Mouse (Mus musculus) E14TG2a.4 (cell line): ENCODE results near the gene Rps15.
A peak's percentile ranks its signal among the peaks of the same experiment; 100 is the strongest.

Experiments
- H3K27me3 ChIP-seq: 2 replicates; pipeline ENCODE4 v1.6.1; 2014; ENCODE audit warnings: low read length, control low read depth; ENCODE audit not compliant: insufficient read depth
- H3K36me3 ChIP-seq: 2 replicates; pipeline ENCODE4 v1.6.1; 2014; ENCODE audit warnings: low read length, control low read depth; ENCODE audit not compliant: insufficient read depth
- H3K4me1 ChIP-seq: replicated peaks from 2 replicates; pipeline ENCODE4 v1.6.1; 2014; ENCODE audit warnings: low read depth, low read length, control low read depth
- H3K4me3 ChIP-seq: replicated peaks from 2 replicates; pipeline ENCODE4 v1.5.1; 2014; ENCODE audit warnings: mild to moderate bottlenecking, low read length
- H3K9me3 ChIP-seq: 2 replicates; pipeline ENCODE4 v1.6.1; 2014; ENCODE audit warnings: low read length, control low read depth
- CTCF ChIP-seq: conservative IDR thresholded peaks from 2 replicates; pipeline ENCODE4 v1.5.1; 2014; ENCODE audit warnings: low read length
- NANOG ChIP-seq: IDR thresholded peaks from 2 replicates; pipeline ENCODE4 v1.6.1; 2014; ENCODE audit warnings: borderline replicate concordance, low read length, mixed read lengths
- POU5F1 ChIP-seq: IDR thresholded peaks from 2 replicates; pipeline ENCODE4 v1.6.1; 2014; ENCODE audit warnings: low read length, borderline replicate concordance

Gene Rps15

DNA sequence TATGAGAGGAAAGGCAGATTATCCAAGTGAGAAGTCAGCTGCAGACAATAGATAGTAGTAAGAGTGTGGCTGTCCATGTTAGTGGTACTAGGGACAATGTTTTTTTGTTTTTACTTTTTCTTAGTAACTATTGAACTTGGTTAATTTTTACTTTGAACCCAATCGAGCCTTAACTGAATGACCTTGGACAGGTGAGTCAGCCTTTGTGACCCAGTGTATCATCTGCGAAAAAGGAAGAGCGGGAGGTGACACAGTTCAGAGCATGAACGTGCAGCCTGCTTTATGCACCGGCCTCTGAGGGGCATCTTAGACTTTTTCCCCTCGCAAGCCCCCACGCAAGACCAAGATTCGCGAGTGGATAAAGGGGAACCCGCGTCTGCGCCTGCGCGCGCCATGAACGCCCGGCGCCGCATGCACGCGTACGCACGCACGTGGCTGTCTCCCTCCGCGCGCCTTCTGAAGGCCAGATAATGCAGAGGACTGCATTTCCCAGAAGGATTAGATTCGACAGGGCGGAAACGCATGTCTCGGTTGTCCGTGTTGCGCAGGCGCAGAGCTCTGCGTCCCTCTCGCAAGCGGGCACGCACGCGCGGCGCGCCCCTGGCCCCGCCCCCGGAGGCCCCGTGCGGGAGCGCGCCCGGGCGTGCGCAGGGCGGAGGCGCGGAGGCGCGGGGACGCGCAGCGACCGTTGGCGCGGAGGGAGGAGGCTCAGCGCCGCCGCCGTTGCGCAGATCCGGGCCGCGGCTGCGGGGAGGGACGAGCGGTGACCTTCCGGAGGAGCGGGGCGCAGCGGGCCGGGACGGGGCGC lies 27.7 kb upstream of the Rps15 start:
- Histone ChIP-seq H3K4me3 (peak overlapping the region; percentile 99), H3K36me3 (peaks cover 35% of the 10 kb centered on the region), H3K9me3 (no peaks in the 10 kb centered on the region), H3K4me1 (peaks cover 68% of the 10 kb centered on the region), H3K27me3 (peaks cover 11% of the 10 kb centered on the region)
- TF ChIP-seq CTCF (no peak), NANOG (no peak), POU5F1 (no peak)

DNA sequence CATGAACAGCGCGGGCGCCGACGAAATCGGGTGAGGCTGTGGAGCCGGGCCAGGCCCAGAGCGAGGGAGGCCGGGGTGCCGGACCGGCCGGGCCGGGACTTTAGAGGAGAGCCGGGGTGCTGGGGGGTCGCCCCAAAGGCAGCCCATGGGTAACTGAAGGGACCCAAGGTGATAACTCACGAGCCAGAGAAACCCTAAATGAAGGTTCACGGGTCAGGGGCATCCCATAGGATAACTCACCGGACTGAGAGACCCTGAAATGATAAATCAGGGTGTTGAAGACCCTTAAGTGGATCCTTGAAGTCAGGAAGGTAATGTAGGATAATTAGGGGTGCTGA lies 27.1 kb upstream of the Rps15 start:
- H3K9me3 ChIP-seq, result no peaks in the 10 kb centered on the region
- H3K4me3 ChIP-seq, result peak overlapping the region; percentile 99
- TF ChIP-seq NANOG (no peak), CTCF (no peak), POU5F1 (no peak)
- peaks cover 6% of the 10 kb centered on the region for H3K27me3 ChIP-seq
- peaks cover 68% of the 10 kb centered on the region for H3K4me1 ChIP-seq
- peaks cover 40% of the 10 kb centered on the region for H3K36me3 ChIP-seq

GRCm38 (mm10) chr10:80270099-80270498 lies 22.2 kb upstream of the Rps15 start:
- Histone ChIP-seq H3K4me1 (peaks cover 91% of the 10 kb centered on the region), H3K36me3 (peaks cover 88% of the 10 kb centered on the region), H3K4me3 (0 out of 2 replicates have a peak overlapping the region, but pooled peaks have one; percentile 35), H3K27me3 (no peaks in the 10 kb centered on the region), H3K9me3 (no peaks in the 10 kb centered on the region)
- no peak for TF ChIP-seq NANOG
- no peak for TF ChIP-seq POU5F1
- TF ChIP-seq CTCF, result no peak

GRCm38 (mm10) chr10:80270734-80271181 lies 21.5 kb upstream of the Rps15 start:
- TF ChIP-seq CTCF, result no peak
- no peak for TF ChIP-seq NANOG
- TF ChIP-seq POU5F1, result no peak
- H3K4me1 ChIP-seq, result peaks cover 95% of the 10 kb centered on the region
- no peaks in the 10 kb centered on the region for H3K27me3 ChIP-seq
- H3K9me3 ChIP-seq, result no peaks in the 10 kb centered on the region
- peaks cover 95% of the 10 kb centered on the region for H3K36me3 ChIP-seq
- peak overlapping the region; percentile 35; the same call in 1 of the 2 replicates for H3K4me3 ChIP-seq

GRCm38 (mm10) chr10:80271186-80271843 lies 20.9 kb upstream of the Rps15 start:
- no peaks in the 10 kb centered on the region for H3K27me3 ChIP-seq
- H3K36me3 ChIP-seq, result peaks cover 98% of the 10 kb centered on the region
- peaks cover 95% of the 10 kb centered on the region for H3K4me1 ChIP-seq
- no peaks in the 10 kb centered on the region for H3K9me3 ChIP-seq
- no peak for TF ChIP-seq CTCF
- TF ChIP-seq POU5F1, result no peak
- no peak for TF ChIP-seq NANOG
- H3K4me3 ChIP-seq, result peak overlapping the region; percentile 35

GRCm38 (mm10) chr10:80271870-80272585 lies 20.2 kb upstream of the Rps15 start:
- Histone ChIP-seq H3K9me3 (no peaks in the 10 kb centered on the region), H3K4me3 (peak overlapping the region; percentile 35; the same call in 1 of the 2 replicates), H3K27me3 (no peaks in the 10 kb centered on the region), H3K4me1 (peaks cover 93% of the 10 kb centered on the region), H3K36me3 (peaks cover 98% of the 10 kb centered on the region)
- TF ChIP-seq CTCF (no peak), NANOG (no peak), POU5F1 (no peak)

- TF ChIP-seq NANOG, result no peak
- no peak for TF ChIP-seq POU5F1
- TF ChIP-seq CTCF, result no peak
- H3K9me3 ChIP-seq, result no peaks in the 10 kb centered on the region
- peaks cover 93% of the 10 kb centered on the region for H3K4me1 ChIP-seq
- peak overlapping the region; percentile 27; the same call in 1 of the 2 replicates for H3K4me3 ChIP-seq
- peaks cover 98% of the 10 kb centered on the region for H3K36me3 ChIP-seq
- H3K27me3 ChIP-seq, result no peaks in the 10 kb centered on the region
Observed at GRCm38 (mm10) chr10:80273847-80274246, 18.4 kb upstream of the Rps15 start.

DNA sequence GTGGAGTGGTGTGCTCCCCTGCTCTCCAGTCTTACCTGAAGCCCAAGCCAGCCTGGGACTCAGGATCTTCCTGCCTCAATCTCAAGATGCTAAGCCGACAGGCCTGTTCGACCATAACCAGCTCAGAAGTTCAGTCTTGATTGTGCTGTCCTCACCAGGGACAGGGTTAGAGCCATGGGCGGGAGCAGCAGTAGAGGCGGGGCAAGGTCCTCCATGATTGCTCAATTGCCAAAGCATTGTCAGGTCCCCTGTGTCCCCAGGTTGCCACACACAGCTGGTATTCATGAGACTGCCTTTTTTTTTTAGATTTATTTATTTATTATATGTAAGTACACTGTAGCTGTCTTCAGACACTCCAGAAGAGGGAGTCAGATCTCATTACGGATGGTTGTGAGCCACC lies 16.0 kb upstream of the Rps15 start:
- peaks cover 91% of the 10 kb centered on the region for H3K4me1 ChIP-seq
- H3K36me3 ChIP-seq, result peaks cover 98% of the 10 kb centered on the region
- no peak for TF ChIP-seq CTCF
- TF ChIP-seq POU5F1, result no peak
- no peak for TF ChIP-seq NANOG
- no peaks in the 10 kb centered on the region for H3K27me3 ChIP-seq
- no peaks in the 10 kb centered on the region for H3K9me3 ChIP-seq
- H3K4me3 ChIP-seq, result no peak overlapping the region
